Mouse (Mus musculus) spleen, postnatal 14 days (tissue): ENCODE measurements around the gene Nup133.

Source experiments
- DNase-seq, 2 experiments: peaks; one replicate each; pipeline ENCODE4 v3.0.0; 2021 to 2022; ENCODE audit warnings: low spot score in 2 of 2

Gene Nup133

GRCm38 (mm10) chr8:123887163-123887562 is 61.9 kb downstream of the Nup133 start:
- DNase-seq = no peak

DNA sequence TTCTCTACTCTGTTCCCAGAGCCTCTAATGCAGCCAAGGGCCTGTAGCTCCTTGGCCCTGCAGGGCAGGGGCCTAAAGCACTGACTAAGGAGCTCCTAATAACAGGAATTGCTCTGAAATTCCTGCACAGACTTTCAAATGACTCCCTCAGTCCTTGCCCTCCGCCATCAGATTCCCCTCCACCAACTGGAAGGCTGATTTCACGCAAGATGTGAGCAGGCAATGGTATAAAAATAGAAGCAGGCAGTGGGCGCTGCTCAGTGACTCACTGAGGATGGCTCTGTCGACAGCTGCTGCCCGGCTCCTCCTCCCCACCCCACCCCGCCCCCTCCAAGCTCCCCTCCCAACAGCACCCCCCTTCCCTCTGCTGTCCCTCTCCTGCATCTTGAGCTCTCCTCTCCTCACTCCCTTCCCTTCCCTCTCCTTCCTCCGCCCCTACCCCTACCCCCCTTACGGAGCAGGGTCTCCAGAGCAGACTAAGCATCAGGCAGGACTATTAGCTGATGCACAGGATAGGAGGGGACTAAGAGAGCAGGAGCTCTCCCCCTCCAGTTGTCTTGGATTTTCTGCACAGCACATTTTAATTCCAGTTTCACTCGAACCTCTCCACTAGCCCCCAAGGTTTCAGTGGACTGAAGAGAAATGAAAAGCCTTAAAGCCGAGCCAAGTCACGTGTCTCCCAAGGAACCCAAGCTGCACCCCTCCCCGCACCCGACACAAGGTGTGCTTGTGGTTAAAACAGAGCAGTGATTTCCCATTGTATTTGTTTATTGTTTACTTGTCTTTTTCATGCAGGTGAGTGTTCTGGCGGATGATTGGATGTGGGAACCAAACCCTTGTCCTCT is 64.1 kb downstream of the Nup133 start:
- no peak for DNase-seq

DNA sequence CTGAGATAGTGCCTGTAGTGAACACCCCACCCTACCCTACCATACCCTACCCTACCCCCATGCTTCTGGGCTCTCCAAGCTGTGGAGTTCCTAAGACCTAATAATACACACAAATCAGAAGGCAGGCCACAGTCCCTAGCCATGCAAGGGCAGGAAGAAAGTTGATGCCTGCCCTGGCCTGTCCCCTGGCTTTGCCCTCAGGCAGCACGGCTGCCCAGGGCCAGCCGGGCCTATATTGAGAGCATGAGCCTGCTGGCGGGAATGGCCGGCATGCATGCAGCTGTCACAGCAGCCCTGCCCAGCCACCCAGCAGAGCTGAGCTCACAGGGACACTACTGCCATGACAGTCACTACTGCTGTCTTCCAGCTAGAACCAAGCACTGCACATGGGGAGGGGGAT is 66.0 kb downstream of the Nup133 start:
- no peak for DNase-seq

DNA sequence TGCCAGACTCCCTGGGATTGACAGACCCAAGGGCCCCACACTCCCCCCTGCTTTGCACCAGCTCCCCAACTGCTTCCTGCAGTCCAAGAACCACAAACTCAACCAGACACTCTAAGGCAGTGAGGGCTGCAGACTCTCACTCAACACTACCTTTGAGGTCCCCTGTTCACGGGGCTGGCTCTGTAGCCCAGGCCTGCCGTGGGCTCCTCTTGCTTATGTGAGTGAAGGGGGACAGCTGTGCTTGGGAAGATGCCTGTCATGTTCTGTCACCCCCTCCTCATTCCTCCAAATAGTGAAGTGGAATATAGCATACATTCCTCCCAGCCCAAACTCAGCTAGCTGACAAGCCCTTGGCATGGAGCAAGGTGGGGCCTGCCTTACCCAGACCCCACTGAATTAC is 66.7 kb downstream of the Nup133 start:
- no peak for DNase-seq

GRCm38 (mm10) chr8:123880821-123881350 is 68.2 kb downstream of the Nup133 start:
- DNase-seq = no peak

DNA sequence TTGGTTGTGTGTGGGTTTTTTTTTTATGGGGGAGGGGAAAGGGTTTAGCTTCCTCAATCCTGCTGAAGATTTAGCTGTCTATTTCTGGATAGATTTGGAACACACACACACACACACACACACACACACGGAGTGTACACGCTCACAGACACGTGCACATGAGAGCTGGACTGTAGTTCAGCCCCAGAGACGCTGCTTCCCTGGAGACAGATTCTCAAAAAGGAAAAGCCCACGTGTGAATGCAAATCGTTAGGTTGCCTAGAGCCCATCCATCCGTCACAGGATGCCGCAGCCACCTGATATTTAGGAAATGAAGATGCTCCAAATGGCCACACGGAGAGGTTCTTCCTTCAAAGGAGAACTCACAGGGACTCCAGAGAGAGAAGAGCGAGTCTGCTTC is 68.8 kb downstream of the Nup133 start:
- DNase-seq = no peak

DNA sequence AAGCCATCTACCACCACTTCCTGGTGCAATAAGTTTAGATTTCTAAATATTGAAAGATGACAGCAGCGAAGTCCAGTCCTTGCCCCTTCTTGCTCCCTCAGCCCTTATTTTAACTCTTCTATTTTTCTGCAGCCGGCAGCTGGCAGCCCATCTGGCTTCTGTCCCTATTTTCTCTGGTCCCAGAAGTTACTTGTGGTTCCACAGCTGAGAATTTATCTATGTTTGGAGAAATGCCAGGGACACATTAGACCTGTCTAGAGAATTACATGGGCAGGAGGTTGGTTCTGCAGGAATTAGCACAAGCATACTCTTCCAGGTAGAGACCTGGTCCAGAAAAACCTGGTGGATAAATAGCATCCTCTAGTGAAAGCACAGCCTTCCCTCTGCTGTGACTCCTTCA is 71.2 kb downstream of the Nup133 start:
- DNase-seq = no peak

GRCm38 (mm10) chr8:123874324-123874723 is 74.7 kb downstream of the Nup133 start:
- no peak for DNase-seq

DNA sequence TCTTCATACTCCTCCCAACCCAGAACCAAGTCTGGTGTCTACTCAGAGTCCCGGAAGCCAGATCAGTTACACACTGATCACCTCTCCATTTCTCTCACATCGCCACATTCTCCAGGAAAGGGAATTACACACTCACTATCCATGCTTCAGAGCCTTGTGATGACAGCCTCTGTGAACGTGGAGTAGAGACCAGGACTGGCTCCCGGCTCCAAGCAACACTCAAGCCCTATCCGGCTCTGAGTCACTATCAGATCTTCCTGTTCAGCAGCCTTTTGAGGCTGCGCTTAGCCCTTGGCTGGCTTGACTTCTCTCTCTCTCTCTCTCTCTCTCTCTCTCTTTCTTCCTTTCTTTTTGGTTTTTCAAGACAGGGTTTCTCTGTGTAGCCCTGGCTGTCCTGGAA is 75.7 kb downstream of the Nup133 start:
- no peak for DNase-seq

GRCm38 (mm10) chr8:123872048-123872447 is 77.0 kb downstream of the Nup133 start:
- DNase-seq = no peak

GRCm38 (mm10) chr8:123866971-123867370 is 82.1 kb downstream of the Nup133 start:
- no peak for DNase-seq

DNA sequence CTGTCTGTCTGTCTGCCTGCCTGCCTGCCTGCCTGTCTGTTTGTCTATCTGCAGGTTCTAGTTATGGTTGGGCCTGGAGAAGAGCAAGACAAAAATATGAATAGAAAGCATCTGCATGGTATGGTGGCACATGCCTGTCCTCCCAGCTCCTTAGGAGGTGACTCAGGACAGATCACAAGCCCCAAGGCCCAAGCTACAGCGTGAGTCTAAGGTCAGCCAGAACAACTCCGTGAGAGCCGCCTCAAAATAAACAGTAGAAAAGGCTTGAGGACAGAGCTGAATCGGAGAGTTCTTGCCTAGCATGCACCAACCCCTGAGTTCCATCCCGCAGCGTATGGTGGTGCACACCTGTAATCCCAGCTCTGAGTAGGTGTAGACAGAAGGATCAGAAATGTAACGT is 83.3 kb downstream of the Nup133 start:
- DNase-seq = no peak

DNA sequence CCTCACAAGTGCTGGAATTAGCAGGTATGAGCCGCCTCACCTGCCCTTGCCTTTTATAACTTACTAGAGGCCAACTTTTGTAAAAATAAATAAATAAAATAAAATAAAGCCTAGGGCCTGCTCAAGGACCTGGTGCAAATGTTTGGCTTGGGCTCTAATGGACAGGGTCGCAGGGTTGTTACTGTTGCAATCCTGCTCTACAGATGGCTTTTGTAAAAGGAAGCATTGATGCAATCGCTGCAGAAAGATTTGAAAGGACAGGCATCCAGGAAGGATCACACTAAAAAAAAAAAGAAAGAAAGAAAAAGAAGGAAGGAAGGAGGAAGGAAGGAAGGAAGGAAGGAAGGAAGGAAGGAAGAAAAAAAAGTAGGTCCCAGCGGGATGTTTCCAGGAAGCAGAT is 88.7 kb downstream of the Nup133 start:
- DNase-seq = no peak

DNA sequence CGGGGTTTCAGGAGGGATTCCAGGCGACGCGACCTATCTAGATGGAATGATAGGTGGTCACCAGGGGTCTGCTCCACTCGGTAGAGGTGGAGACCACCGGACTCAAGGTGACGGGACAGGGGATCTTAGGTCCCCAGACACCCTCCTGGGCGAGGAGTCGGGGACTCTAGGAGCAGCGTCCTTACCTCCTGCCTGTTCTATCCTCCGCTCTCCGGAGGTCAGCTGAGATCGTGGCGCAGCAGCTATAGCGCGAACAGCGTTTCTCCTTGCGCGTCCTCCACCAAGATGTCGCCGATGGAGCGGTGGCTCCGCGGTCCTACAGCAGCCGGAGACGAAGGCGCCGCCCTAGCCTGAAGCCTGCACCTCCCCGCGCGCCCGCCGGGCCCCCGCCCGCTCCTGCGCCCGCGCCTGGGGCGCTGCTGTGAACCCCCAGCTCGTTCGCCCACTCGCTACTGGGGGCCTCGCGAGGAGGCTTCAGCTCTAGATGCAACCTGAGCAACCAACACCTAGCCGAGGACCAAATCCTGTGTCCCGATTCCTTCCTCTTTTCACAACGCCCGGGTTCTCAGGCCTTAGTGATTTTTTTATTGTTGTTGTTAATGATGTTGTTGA is 89.3 kb downstream of the Nup133 start, which contains the start of gene Ccsap:
Ccsap (minus strand) TSS at position 562 of the 612 bp plus-strand sequence.
- DNase-seq = peak; percentile 31 to 41

DNA sequence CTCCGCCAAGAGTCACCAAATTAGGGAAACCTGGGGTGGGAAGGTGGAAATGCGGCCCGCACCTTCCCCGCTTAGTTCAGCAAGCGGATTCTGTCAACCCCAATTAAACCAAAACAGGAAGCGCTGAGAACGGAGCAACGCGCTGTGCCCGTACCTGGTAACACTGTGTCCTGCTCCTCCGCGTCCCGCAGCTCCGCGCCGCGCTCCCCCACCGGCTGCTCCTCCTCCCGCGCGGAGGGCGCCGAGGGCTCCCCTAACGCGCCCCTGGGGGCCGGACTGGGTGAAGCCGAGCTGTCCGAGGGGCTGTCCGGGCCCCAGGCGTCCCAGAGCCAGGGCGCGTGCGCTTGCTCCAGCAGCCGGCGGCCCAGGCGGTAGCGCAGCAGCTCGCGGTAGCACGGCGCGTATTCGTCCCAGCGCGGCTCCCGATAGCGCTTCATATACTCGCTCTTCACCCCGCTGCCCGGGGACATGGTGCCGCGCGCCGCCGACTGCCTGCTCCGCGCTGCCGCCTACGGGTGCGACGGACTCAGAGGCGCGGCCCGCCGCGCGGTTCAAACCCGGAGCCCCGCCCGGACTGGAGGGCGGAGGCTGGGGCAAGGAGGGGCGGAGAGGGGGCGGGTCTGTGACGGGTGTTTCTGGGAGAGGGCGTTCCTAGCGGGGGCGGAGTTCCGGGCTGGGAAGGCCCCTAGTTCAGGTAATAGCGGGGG is 90.0 kb downstream of the Nup133 start:
- peak; percentile 91 for DNase-seq

- DNase-seq = peak in 1 of 2 experiments; percentile 17
Measured at GRCm38 (mm10) chr8:123858574-123858940, 90.5 kb downstream of the Nup133 start.

DNA sequence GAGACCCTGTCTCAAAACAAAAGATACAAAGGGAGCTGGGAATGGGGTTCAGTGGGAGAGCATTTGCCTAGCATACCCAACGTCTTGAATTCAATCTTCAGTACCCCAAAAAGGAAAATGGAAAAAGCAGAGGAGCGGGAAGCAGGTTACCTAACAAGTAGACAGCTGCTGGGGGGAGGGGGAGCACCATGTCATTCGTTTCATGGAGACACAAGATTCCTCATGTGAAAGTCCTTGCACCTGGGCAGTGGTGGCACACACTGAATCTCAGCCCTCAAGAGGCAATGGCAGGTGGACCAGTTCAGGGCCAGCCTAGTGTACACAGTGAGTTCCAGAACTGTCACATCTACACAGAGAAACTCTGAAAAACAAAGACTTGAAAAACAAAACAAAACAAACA is 91.7 kb downstream of the Nup133 start:
- no peak for DNase-seq

- no peak for DNase-seq
Measured at GRCm38 (mm10) chr8:123854733-123855475, 94.2 kb downstream of the Nup133 start.

DNA sequence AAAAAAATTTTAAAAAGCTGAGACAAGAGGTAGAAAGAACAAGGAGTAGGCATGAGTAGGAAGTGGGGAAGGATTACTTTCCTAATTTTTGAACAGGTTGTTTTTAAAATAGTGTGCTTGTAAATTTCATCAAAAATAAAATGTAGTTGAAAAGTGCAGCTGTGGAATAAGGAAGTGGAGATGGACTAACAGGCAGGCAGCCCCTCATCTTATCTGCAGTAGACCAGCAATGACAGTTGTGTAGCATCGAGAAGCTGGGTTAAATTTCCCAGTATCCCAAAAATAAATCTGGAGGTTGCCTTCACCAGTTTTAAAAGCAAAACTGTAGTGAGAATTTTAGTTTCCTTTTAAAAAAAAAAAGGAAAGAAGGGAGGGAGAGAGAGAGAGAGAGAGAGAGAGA is 94.8 kb downstream of the Nup133 start:
- DNase-seq = no peak

GRCm38 (mm10) chr8:123851590-123851989 is 97.5 kb downstream of the Nup133 start:
- no peak for DNase-seq

DNA sequence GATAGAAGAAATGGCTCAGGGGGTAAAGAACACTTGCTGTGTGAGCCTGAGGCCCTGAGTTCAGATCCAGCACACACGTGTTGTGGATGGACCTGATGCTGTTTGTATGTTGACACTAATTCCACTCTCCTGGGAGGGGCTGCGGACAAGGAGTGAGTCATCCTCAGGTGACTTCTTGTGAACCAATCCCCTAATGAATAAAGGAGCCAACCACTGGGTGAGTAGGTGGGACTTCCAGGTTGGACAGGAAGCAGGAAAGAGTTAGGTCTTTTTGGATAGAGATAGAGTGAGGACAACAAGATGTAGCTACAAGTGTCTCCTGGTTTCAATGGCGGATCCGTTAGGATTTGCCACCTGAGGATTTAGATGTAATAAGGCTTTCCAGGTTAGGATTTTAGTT is 99.7 kb downstream of the Nup133 start:
- DNase-seq = no peak

DNA sequence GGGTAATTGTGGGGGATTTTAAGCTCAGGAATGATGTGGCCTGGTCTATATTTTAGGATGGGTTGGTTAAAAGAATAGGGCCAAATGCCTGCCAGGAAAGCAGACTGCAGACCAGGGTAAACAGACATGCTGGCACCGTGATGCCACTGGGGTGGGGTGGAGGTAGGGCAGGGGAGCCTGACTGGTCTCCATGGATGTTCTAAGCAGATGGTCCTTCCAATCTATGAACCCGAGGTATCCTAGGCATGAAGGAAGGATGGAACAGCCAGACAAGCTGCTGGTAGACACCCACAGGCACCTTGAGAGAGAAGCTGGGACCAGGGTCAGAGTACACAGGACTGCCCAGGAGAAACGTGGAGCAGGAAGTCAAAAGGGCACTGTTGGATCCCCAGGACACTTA is 101.5 kb downstream of the Nup133 start:
- DNase-seq = no peak
